Mouse (Mus musculus): Measurements from ENCODE around the gene Sh3rf1.

The Sh3rf1 gene

GRCm38 (mm10) chr8:61264881-61265280 is 41.2 kb downstream of the Sh3rf1 start:
- no peak for DNase-seq

GRCm38 (mm10) chr8:61265390-61265789 is 41.7 kb downstream of the Sh3rf1 start:
- peak in 1 of 2 experiments; percentile 19 for DNase-seq

- no peak for DNase-seq
Measured at GRCm38 (mm10) chr8:61267061-61267460, 43.4 kb downstream of the Sh3rf1 start.

- no peak for DNase-seq
Measured at GRCm38 (mm10) chr8:61267692-61268091, 44.0 kb downstream of the Sh3rf1 start.

- DNase-seq: no peak
Measured at GRCm38 (mm10) chr8:61268233-61268916, 44.7 kb downstream of the Sh3rf1 start.

GRCm38 (mm10) chr8:61270016-61270415 is 46.3 kb downstream of the Sh3rf1 start:
- no peak for DNase-seq

GRCm38 (mm10) chr8:61270541-61270940 is 46.9 kb downstream of the Sh3rf1 start:
- DNase-seq: no peak

- no peak for DNase-seq
Measured at GRCm38 (mm10) chr8:61270961-61271360, 47.3 kb downstream of the Sh3rf1 start.

GRCm38 (mm10) chr8:61272838-61273237 is 49.2 kb downstream of the Sh3rf1 start:
- DNase-seq: no peak

- DNase-seq: no peak
Measured at GRCm38 (mm10) chr8:61273307-61274221, 49.9 kb downstream of the Sh3rf1 start.

GRCm38 (mm10) chr8:61274602-61275462 is 51.2 kb downstream of the Sh3rf1 start:
- DNase-seq: no peak

- no peak for DNase-seq
Measured at GRCm38 (mm10) chr8:61275463-61276356, 52.0 kb downstream of the Sh3rf1 start.

- no peak for DNase-seq
Measured at GRCm38 (mm10) chr8:61276397-61276796, 52.7 kb downstream of the Sh3rf1 start.

- DNase-seq: no peak
Measured at GRCm38 (mm10) chr8:61279030-61279429, 55.4 kb downstream of the Sh3rf1 start.

- DNase-seq: no peak
Measured at GRCm38 (mm10) chr8:61282303-61283168, 58.9 kb downstream of the Sh3rf1 start.

GRCm38 (mm10) chr8:61283169-61284081 is 59.8 kb downstream of the Sh3rf1 start:
- DNase-seq: peak; percentile 12 to 35

GRCm38 (mm10) chr8:61285896-61286295 is 62.2 kb downstream of the Sh3rf1 start:
- DNase-seq: no peak

- no peak for DNase-seq
Measured at GRCm38 (mm10) chr8:61286394-61286793, 62.7 kb downstream of the Sh3rf1 start.

- DNase-seq: no peak
Measured at GRCm38 (mm10) chr8:61286795-61287385, 63.2 kb downstream of the Sh3rf1 start.
